Mouse (Mus musculus): Measurements from ENCODE around the gene Chst14.

The Chst14 gene

DNA sequence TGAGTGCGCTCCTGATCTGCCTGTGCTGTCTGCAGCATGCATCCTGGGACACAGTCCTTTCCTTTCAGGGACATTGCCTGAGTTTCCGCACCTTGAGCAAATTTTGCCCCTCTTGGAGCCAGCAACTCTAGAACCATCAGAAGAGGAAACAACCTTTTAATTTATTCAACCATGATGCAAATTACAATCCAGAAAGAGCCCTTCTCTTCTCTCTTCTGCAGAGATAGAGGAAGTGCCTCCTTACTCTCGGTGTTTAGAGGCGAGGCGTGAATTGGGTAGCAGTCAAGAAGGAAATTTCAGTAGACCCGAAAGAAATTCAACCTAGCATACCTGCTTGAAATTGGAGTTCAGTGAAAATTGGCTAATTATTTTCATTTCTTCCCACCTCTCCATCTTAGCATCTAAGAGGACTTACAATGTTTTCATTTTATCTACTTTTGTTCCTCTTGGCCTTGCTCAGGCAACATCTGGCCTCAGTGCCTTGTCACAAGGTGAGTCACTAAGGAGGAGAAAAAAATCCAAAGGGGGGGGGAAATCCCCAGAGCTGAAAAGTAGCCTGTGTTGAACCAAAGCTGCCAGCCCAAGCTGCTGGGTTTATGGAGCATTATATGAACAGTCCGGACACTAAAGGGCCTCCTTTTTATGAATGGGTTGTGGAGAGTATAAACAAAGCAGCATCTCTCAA, 20.7 kb upstream of the Chst14 start:
- DNase-seq (ENCODE audit: low read depth): no peak

DNA sequence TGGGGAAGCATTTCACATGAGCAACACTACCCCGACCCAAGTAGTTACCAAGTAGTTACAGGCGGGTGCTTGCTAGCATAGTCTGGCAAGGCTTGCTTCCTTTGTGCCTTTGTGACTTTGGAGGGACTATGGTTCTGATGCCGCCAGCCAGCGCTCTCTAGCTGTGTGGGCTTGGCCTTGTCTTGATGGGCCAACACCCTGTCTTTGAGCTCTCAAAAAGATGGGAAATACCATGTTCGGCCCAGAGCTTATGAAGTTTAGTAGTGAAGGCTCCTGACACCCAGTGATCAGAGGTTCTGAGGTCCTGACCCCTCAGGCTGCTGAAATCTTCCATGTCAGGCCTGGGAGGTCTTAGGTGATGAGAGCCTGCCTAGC, 20.2 kb upstream of the Chst14 start:
- no peak for DNase-seq (ENCODE audit: low read depth)

DNA sequence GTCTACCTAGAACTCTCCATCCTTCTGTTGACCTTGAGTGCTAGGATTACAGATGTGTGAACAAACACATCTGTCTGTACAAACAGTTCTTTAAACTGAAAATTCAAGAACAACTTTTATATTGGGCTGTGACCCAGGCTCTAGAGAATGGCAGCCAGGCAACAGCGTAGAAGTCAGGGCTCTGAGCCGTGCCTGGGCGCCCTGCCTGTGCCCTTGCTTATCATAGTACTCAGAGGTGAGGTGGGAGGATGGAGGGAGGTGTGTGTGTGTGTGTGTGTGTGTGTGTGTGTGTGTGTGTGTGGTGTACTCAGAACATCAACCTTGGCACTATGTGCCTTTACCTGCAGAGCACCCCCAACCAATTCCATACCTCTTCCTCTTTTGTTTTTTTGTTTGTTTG, 18.5 kb upstream of the Chst14 start:
- DNase-seq (ENCODE audit: low read depth): no peak

DNA sequence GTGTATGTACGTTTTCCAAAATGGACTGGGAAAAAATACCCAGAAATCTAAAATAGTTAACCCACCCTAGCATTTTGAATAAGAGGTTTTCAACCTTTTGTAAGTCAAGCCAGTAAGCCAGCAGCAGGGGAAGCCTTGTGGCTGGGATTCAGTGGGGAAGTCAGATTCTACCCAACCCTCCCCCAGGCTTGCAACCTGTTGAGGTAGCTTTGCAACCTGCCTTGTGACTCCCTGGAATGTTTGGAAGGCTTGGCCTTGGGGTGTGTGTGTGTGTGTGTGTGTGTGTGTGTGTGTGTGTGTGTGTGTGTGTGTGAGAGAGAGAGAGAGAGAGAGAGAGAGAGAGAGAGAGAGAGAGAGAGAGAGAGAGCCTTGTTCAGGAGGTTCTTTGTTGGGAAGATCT, 17.1 kb upstream of the Chst14 start:
- no peak for DNase-seq (ENCODE audit: low read depth)

DNA sequence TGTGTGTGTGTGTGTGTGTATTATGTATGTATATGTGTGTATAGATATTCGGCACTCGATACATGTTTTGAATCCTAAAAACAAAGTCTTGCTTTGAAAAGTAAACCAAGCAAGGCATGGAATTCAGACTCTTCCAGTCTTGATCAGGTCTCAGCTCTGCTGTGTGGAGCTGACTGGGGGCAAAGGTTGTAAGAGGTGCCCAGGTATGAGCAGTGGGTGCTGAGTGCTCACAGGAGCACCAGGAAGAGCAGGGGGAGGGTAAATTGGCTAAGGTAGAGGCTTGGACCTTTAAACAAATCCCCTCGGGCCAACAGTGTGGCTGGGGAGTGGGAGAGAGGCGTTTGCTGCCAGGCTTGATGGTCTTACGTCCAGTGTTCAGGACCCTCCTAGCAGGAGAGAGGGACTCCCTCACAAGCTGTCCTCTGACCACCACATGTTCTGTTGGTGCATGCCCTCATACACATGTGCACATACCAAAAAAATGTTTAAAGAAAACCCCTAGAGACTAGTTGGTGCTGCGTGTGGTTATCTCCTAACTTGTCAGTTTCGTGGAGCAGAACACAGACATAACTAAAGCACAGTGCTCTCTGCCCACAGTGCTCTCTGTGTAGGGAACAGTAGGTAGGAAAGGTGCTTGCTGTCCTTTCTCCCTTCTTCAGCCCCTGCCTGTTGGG, 15.6 kb upstream of the Chst14 start:
- DNase-seq (ENCODE audit: low read depth): no peak

DNA sequence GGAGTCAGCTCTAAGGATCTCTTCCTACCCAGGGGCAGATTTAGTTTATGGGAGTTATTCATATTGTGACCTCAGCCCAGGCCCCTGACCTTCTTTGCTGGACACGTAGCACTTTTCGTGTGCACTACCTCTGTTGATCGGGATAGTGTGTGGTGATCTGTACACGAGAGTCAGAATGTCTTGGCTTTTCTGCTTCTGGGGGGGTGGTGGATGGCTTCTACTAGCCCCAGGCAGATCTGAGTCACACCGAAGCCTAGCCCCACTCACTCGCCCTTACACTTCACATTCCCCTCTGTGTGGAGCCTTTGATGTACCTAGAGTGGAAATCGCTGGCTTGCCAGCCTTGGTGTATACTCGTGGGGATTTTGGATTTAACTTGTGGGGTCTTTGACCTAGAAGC, 13.6 kb upstream of the Chst14 start:
- no peak for DNase-seq (ENCODE audit: low read depth)

DNA sequence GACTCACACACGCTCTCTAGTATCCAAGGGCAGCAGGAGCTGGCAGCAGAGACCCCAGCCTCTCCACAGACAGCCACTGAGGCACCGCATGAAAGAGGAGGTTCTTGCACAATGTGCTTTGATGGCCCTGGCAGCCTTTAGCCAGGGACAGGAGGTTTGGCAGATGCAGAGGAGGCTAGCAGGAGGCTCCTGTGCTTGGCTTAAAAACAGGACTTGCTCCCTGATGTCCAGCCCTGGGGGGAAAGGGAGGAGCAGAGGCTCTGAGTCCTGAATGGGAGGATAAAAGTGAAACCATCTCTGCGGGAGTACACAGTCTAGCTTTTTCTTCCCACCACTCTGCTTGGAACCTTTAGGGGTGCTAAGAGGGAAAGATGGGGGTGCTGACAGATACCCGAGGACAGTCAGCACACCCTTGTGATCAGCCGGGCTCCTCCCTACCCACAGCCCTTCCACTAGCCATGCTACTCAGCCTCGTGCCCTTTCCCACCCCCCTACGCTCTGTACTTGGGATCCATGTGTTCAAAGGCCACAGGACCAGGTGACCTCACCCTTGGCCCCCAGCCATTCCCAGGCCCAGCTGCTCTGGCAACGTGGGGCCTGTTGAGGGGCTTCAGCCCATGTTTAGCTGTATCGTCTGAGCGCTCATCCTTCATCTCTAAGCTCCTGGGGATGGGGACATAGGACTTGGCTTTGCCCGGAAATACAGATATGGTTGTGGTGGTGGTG, 12.6 kb upstream of the Chst14 start:
- DNase-seq (ENCODE audit: low read depth): no peak

GRCm38 (mm10) chr2:118914685-118915084, 11.6 kb upstream of the Chst14 start:
- no peak for DNase-seq (ENCODE audit: low read depth)

GRCm38 (mm10) chr2:118916436-118916835, 9.9 kb upstream of the Chst14 start:
- no peak for DNase-seq (ENCODE audit: low read depth)

GRCm38 (mm10) chr2:118918543-118918942, 7.8 kb upstream of the Chst14 start:
- DNase-seq (ENCODE audit: low read depth): no peak

DNA sequence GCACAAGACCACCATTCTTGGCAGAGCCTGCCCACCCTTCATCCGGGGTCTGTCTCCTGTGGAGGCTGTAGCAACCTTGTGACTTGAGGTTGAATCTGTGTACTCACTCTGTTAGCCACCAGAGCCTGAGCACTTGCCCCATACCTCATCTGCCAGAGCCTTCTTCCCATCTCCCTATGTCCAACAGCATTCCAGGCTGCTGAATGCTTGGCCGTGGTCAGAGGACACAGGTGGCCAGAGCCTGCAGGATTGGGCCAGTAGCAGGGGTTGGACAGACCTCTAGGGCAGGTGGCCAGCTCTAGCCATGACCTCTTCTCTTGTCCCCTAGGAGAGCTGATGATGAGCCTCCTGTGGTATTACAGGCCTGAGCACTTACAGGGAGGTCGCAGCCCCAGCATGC, 5.9 kb upstream of the Chst14 start:
- DNase-seq (ENCODE audit: low read depth): no peak

DNA sequence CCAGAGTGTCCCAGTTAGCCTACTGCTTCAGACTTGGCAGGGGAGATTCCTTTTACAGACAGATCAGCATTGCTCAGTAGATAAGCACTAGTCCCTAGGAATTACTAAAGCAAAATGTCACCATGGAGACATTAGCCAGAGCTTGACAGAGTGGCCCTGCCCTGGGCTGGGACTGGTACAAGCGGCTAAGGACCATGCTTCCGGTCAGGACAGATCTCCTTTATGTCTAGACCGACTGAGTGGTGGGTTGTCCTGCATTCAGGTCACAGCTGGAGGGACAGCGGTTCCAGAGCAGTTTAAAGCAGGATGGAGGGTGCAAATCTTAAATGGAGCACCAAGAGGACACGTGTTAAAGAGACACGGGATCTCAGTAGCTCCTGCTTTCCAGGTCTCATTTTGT, 344 bp upstream of the Chst14 start:
- DNase-seq (ENCODE audit: low read depth): no peak

GRCm38 (mm10) chr2:118926998-118927739, 873 bp downstream of the Chst14 start:
- no peak for DNase-seq (ENCODE audit: low read depth)

DNA sequence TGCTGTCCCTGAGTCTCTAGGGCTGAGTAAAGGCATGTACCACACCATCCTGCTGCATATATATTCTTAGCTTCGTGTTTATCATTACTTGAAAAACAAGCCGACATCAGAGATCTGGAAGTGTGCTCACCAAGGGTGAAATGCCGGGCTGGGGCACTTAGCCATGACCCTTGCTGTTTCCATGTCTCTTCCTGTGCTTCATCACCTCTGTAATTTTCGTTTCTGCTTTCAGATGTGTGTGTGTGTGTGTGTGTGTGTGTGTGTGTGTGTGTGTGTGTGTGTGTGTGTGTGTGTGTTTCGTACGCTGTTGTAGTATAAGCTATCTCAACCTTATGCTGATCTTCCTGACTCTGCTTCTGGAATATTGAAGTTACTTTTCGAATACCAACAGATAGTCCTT, 15.0 kb downstream of the Chst14 start:
- no peak for DNase-seq (ENCODE audit: low read depth)

GRCm38 (mm10) chr2:118943232-118943631, 16.9 kb downstream of the Chst14 start:
- no peak for DNase-seq (ENCODE audit: low read depth)

DNA sequence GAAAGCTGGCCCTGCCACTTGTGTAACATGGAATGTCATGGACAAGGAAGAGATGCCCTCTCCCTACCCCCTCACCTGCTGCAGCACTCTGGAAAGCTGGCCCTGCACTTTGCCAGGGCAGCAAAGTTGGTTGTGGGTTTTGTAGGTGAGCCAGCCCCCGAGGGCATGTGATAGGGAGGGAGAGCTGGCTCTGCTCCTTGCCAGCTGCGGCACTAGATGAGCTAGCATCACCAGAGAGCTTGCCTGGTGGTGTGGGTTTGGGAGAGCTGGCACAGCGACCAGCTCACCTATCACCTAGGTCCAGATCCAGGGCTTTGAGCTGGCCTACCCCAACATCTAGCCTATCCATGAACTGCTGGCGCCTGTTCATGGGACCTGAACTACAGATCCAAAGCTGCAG, 22.5 kb downstream of the Chst14 start:
- DNase-seq (ENCODE audit: low read depth): no peak

DNA sequence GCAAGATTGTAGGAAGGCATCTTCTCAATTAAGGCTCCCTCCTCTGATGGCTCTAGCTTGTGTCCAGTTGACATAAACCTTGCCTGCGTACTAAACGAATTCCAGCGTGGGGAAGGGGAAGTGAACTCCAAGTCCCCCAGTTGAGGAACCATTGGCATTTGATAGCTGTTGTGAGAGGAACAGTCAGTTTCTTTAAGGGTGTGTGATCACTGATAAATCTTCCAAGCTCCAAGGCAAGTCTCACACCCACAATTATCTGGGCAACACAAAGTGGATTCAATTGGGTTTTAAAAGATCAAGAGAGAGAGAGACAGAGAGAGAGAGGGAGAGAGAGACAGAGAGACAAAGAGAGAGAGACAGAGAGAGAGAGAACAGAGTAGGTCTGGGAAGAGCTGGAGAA, 23.4 kb downstream of the Chst14 start:
- DNase-seq (ENCODE audit: low read depth): no peak

- DNase-seq (ENCODE audit: low read depth): no peak
Observed at GRCm38 (mm10) chr2:118956497-118956896, 30.2 kb downstream of the Chst14 start.

GRCm38 (mm10) chr2:118959644-118960043, 33.3 kb downstream of the Chst14 start:
- DNase-seq (ENCODE audit: low read depth): no peak

DNA sequence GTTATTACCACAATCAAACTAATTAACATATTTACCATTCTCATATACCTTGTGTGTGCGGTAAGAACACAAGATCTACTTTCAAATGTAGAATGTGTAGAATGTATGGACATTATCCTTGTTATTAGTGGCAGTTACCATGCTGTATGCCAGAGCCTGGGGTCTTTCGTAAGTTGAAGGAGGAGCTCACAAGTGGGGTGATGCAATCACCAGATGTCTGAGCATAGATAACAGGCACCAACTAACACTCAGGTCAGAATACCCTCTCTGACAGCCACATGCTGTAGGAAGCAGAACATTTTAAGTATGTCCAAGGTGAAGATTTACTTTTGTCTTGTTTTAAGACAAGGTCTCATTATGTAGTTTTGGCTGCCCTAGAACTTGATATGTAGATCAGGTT, 34.1 kb downstream of the Chst14 start:
- no peak for DNase-seq (ENCODE audit: low read depth)

DNA sequence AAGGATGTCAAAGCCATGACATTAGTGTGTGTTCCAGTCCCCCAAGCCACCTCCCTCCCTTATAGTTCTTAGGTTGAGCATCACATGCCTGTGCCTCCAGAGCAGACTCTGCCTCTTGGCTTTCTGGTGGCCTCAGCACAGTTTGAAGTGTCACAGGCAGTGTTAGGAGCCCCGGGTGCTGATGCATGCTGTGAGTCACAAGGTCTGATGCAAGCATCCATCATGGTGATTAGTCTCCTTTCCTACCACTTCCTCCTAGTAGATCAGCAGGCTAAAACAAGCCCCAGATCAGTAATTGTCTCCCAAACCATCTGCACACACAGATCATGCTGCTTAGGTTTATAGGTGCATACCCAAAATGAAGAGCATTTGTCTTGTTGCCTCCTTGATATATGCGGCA, 35.2 kb downstream of the Chst14 start:
- DNase-seq (ENCODE audit: low read depth): no peak

DNA sequence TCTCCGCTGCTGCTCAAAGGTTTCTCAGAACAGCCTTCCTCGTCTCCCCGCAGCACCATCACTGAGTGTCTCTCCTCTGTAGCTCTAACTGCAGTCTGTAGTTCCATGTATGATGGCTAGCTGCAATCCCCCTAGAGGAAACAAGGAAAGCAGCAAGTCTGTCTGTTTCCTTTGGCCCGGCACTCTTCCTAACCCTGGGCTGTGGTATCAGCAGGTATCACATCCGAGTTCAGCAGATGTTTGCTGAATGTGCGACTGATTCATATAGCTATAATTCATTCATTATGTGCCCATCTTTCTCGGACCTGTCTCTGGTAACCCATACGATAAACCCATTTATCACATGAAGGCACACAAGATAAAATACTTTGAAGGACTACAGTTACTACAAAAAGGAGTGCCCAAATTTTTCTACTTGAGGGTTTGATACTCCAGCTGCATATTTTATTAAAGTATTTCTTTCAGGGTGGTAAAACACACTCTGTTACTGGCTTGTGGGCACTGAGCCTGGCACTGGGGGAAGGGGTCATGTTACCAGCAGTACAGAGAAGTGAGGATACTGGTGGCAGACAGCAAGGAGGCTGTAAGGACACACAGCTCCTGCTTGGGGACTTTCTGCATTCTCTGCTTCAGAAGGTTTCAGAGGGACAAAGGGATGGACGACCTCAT, 36.8 kb downstream of the Chst14 start:
- no peak for DNase-seq (ENCODE audit: low read depth)
